Mouse (Mus musculus) layer of hippocampus, postnatal 14 days (tissue): ENCODE data around the gene Vrk3. TPM values are rescaled to one million over a fixed set of nuclear protein-coding genes. Genes with fewer than 3 reads are reported as not detected.
A peak's percentile ranks its signal among the peaks of the same experiment; 100 is the strongest.
"Not testable (repeated sequence)": the region's sequence is repeated elsewhere in the genome, so short reads cannot be mapped to it uniquely, and the experiment has no call there.

Source experiments
- DNase-seq, 2 experiments: peaks; one replicate each; pipeline ENCODE4 v3.0.0; 2021 to 2022; ENCODE audit warnings: low spot score in 2 of 2, mixed read lengths in 1 of 2
- long read RNA-seq, 2 experiments: library from polyadenylated mRNA; stranded (forward); transcript quantifications; one replicate each; pipeline ENCODE4 v2.0.0; 2021
- total RNA-seq, 2 experiments: library from RNA; stranded (reverse); gene quantifications; 2 replicates each; pipeline ENCODE4 v1.2.3; 2021

The Vrk3 gene
- 10 to 100 TPM; 31.8 to 33.4 TPM for total RNA-seq
- long read RNA-seq, experiment 1, transcript Vrk3-201 (15 exons, 1,969 nt) = major isoform, 35 of 43 reads
- long read RNA-seq, experiment 1, partial matches to known transcripts = 1 of 43 reads
- long read RNA-seq, experiment 1, other reads (novel, unspliced or antisense) = 7 of 43 reads
- long read RNA-seq, experiment 2, transcript Vrk3-201 (15 exons, 1,969 nt) = major isoform, 42 of 47 reads
- long read RNA-seq, experiment 2, partial matches to known transcripts = 0 of 47 reads
- long read RNA-seq, experiment 2, other reads (novel, unspliced or antisense) = 5 of 47 reads

GRCm38 (mm10) chr7:44748101-44749044 is at the start of gene Vrk3:
Gene Vrk3, plus strand, starts transcription at chr7:44748413.
- DNase-seq = peak; percentile 91 to 97

GRCm38 (mm10) chr7:44701921-44702320 is 46.3 kb upstream of the Vrk3 start:
- DNase-seq = peak; percentile 31 to 37

GRCm38 (mm10) chr7:44702985-44703384 is 45.2 kb upstream of the Vrk3 start:
- DNase-seq = no peak

GRCm38 (mm10) chr7:44704363-44704762 is 43.9 kb upstream of the Vrk3 start:
- DNase-seq = peak; percentile 41 to 50

- no peak for DNase-seq
Observed at GRCm38 (mm10) chr7:44705086-44705485, 43.1 kb upstream of the Vrk3 start.

- no peak for DNase-seq
Observed at GRCm38 (mm10) chr7:44706322-44706721, 41.9 kb upstream of the Vrk3 start.

- DNase-seq = no peak
Observed at GRCm38 (mm10) chr7:44707169-44707675, 41.0 kb upstream of the Vrk3 start.

- not testable (repeated sequence) for DNase-seq
Observed at GRCm38 (mm10) chr7:44708093-44708492, 40.1 kb upstream of the Vrk3 start.

GRCm38 (mm10) chr7:44708574-44708973 is 39.6 kb upstream of the Vrk3 start, which contains the start of gene Izumo2:
Gene Izumo2, plus strand, starts transcription at chr7:44708742.
- DNase-seq = no peak

GRCm38 (mm10) chr7:44709881-44710280 is 38.3 kb upstream of the Vrk3 start:
- no peak for DNase-seq

- DNase-seq = no peak
Observed at GRCm38 (mm10) chr7:44722058-44722457, 26.2 kb upstream of the Vrk3 start.

GRCm38 (mm10) chr7:44724316-44724715 is 23.9 kb upstream of the Vrk3 start:
- DNase-seq = no peak

- no peak for DNase-seq
Observed at GRCm38 (mm10) chr7:44726343-44726742, 21.9 kb upstream of the Vrk3 start.

GRCm38 (mm10) chr7:44727151-44727550 is 21.1 kb upstream of the Vrk3 start:
- no peak for DNase-seq

GRCm38 (mm10) chr7:44728082-44728975 is 19.9 kb upstream of the Vrk3 start:
- DNase-seq = no peak

GRCm38 (mm10) chr7:44733723-44734122 is 14.5 kb upstream of the Vrk3 start:
- DNase-seq = no peak

GRCm38 (mm10) chr7:44741361-44741760 is 6.9 kb upstream of the Vrk3 start:
- DNase-seq = no peak

GRCm38 (mm10) chr7:44744270-44744669 is 3.9 kb upstream of the Vrk3 start:
- no peak for DNase-seq

- peak; percentile 57 to 65 for DNase-seq
Observed at GRCm38 (mm10) chr7:44745076-44745475, 3.1 kb upstream of the Vrk3 start.

- no peak for DNase-seq
Observed at GRCm38 (mm10) chr7:44747115-44747514, 1.1 kb upstream of the Vrk3 start.

- not testable (repeated sequence) for DNase-seq
Observed at GRCm38 (mm10) chr7:44750950-44751349, 2.7 kb downstream of the Vrk3 start, which contains the start of gene Zfp473. Gene Zfp473, minus strand, starts transcription at chr7:44751050.
